Mouse (Mus musculus) heart, postnatal 4 days (tissue): ENCODE measurements at regions not wholly inside any gene's neighbourhood (a gene's known extent, or its start where the extent isn't known, plus 50 kb on each side); places are given as distances from the start of the nearest gene placed in this dataset.

ENCODE experiments used
- DNase-seq: peaks from one replicate; pipeline ENCODE4 v3.0.0; 2021

DNA sequence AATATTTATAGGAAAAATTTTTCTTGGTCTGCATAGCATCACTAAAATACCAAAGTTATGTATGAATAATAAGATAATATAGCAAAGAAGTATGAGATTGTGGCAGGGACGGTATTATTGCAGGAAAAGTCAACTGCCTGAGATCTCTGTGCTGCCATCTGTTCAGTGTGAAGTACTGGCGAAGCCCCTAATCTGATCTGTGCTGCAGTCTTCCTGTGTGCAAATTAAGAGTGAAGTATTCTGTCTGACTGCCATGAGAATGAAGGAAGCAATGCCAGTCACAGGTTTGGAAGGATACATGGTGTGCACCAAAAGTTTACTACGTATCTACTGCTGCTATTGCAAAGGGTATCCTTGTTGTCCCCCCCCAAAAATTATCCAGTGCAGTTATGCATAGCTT, 501.5 kb downstream of the Rab28 start:
- no peak for DNase-seq

DNA sequence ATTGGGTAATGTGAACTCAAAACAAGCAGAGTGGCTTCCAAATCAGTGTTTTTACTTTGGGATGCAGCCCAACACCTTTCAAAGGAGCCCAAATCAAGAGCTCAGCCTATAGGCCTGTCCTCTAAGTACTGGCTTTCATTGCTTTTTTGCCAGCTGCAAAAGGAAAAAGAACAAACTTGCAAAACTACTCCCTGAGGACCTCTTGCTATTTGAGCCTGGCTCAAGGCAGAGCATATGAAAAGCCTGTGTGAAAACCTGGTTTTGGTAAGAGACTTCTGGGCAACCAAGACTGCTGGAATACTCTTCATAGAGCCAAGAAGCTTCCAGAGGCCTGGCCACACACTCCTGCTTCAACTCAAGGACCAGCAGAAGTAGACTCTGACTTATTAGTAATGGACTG, 503.5 kb downstream of the Rab28 start:
- no peak for DNase-seq

DNA sequence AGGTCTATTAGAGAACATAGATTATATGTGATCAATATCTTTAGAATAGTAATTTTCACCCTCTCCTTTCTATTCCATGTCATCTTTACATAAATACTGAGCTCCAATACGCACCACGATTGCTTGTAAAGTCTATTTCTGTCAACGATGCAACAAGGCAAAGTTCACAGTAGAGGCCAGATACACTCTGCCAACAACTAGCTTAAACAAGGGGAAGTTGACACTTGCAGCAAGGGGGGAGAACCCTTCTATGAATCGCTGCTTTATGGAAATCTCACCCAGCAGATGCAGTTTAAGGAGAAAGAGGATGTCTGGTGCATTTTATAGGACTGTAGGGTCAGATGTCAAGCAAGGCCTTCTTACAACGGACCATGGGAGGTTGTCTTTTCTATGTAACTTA, 520.8 kb downstream of the Rab28 start:
- DNase-seq = no peak

DNA sequence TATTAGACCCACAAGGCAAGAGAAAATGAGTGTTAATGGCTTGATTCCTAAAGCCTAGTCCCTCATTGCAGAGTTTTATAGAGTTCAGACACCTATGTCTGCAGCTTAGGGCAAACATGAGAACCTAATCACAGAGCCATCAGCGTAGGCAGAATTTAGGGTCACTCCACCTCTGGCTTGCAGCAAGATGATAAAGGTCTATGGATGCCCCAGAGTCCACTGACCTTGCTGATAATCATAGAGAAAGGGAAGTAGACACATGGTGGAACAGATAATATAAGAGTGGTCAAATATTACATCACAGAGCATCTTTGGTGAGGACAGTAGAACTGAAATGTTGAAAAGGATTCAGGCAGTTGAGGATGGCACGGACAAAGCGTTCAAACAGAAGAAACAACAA, 530.7 kb downstream of the Rab28 start:
- no peak for DNase-seq

DNA sequence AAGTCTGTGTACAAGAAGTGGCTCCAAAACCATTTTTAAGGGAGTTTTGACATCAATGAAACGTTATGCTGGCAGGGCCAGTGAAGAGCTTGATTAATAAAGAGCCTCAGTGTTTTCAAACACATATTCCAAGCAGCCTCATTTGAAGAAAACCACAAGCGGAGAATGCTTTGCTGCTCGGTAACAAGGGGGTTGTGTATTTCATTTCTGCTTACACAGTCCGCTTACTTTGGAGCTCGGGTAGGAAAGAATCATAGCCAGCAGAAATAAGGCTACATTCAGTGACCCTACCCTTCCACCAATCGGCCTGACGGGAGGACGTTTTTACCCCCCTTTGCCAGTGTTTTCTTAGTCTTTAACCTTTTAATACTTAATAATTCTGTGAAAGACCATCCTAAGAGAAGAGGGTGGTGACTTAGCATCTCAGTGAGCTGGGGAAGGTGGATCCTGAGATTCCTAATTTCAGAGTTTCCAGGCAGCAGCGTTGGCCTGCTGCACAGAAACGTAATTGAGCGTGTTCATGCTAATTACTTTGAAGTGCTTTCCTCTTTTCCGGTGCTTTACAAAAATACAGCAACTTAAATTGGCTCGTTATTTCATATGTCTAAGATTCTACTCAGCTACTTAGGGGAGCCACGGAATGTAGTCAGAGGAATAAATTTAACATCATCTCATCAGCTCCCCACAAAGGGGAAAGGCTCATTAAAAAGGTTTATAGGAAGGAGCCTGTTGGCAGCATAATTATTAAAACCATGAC, 541.9 kb downstream of the Rab28 start:
- no peak for DNase-seq

DNA sequence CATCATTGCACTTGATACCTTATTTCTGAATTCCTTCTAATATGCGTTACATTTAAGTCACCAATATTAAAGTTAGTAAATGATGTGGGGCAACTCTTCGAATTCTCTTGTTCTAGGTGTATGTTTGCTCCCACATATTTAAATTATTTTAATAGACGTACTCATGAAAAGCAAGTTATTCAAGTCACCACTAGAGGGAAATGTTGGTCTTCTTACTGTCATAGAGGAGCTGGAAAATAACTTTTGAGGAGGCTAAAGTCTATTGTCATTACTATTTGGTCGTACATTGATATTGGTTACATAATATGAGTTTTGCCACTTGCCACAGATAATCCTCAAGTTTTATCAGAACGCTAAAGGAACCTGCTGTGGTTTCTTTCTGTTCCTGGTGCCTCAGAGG, 582.9 kb downstream of the Rab28 start:
- no peak for DNase-seq

DNA sequence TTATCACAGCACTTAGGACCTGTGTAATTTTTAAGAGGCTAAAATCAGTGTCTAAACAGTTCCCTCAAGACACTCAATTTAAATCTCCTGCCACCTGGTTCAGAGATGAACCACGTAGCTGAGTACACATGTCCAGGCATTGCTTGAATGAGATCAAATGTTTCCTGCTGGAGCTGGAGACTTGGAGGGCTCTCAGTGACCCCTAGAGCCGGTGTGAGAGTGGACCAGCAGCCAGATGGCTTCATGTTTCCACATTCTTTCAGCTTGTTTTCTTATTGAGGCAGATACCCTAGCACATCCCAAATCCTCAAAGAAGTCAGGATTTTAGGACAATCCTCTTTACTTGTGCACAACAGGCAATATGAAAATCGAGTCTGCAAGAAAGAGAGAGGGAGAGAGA, 590.3 kb downstream of the Rab28 start:
- no peak for DNase-seq

DNA sequence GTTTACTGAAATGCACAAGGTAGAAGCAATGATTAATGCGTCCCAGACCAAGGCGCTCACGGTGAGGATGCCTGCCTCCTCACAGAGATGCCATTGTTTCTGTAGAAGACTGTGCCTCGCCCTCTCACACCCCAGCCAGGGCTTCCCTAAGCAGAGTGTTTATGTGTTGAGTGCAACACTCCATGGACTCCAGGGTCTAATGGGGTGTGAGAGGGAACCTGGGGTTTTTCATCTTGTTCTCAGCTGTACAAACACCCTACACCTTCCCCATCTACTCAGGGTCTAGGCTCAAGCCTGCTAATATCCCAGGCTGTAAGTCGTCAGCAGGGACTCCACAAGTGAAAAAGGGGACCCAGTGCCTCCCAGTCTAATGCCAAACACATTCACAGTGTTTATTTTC, 620.2 kb downstream of the Rab28 start:
- DNase-seq = no peak

DNA sequence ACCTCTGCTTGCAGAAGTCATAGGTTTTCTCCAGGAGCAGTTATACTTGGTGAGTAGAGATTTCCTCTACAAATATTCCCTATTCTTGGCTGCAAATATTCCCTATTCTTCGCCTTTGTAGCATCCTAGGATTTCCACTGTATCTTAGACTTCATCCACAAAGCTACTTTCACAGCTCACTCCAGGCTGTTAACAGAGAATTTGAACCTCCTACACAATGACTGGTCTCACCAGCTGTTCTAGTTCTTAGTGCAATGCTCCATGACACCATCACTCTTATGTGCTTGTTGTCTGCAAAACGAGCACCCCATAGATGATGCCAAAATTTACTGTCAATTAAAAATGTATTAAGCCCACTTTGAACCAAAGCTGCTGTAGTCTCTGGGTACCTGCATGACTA, 631.5 kb downstream of the Rab28 start:
- DNase-seq = no peak

DNA sequence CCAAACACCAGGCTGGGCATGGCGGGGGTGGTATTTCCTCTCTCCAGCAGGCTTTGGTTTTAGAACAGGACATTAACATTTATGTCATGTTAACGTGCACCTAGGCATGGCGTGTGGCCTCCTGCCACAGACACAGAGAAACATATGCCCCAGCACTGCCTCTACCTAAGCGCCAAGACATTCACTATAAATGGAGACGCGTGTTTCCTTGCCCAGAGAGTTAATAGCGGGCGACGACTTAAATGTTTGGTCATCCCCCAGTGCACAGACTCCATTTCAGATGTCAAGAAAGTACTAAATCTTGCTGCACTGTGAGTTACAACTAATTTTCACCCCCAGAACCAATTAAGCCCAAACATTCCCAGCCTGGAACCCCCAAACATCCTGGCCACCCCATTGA, 646.3 kb downstream of the Rab28 start:
- DNase-seq = no peak

DNA sequence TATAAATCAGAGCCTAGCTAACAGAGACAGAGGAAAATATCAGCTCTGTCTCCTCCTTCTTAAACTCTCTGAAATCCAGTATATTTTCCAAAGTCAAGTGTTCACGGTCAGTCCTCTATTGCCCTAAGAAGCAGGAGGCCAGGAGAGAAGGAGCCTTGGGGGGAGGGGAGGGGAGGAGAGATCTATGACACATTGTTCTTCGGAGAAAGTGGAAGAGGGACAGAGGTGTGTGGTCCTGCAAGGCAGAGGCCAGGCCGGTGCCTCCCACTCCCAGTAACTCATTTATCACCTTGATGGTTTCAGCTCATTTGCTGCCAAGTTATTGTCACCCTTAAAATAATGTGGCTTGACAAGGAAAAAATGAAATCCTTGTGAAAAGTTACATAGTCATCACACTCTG, 646.7 kb downstream of the Rab28 start:
- no peak for DNase-seq

DNA sequence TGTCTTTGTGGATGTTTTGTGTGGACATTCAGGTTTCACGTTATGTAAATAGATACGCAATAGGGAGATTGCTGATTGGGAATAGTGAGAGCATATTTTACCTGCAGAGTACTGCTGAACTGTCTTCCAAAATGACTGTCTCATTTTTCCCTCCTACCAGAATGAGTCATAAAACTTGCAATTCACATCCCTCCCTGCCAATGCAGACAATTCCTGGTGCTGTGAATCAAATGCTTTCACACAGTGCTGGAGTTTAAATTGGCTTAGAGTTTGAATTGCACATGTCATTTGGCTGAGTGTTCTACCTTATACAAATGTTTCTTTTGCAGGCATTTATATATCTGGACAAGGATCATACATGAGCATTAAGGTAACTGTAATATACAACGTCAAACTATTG, 649.9 kb downstream of the Rab28 start:
- DNase-seq = no peak

DNA sequence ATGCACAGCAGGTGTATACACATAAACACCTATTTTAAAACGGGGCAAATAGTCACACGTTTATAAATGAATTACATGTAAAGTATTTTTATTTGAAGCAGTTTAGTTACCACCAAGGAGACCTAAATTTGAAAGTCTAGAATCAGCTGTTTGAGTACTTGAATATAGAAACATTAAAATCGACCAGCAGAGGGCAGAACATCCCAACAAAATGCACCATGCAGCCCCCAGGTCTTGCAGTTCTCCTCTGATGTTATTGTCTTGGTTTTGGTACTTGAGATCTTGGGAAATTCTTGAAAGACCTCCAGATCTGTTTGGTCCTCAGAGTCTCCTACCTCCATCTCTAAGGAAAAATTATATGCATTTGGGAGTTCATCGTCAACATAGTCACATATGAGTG, 656.0 kb downstream of the Rab28 start:
- DNase-seq = peak; percentile 9

DNA sequence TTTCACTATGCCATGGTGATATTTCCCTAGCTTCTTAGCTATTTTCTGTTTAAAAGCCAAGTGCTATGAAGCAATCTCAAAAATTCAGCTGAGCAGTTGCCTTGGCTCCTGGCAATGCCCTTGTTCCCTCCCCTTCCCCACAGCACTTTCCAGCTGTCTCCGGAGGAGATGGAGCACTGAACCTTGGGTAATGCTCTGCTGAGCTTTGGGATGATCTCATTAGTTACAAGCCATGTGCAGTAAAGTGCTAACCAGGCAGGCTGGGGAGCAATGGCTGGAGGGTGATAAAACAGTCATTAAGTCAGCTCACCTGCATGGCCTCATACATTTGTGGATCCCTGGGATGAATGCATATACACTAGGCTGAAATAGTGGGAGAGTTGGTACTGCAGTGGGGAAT, 659.4 kb downstream of the Rab28 start:
- DNase-seq = peak; percentile 4

DNA sequence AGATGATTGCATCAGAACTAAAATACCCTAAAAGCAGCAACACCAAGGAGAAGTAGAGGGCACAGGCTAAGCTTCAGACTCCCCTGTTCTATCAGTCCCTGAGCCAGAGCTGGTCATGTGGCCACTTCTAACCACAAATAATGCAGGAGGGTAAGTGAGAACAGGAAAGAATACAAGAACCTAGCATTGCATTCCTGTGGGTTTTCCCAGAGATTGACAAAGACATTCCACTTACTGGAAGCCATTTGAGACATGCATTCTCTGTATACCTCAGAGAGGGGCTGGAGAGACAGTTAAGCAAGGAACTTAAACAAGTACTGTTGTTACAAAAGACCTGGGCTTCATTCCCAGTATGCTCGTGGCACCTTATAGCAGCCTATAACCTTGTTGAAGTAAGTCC, 662.7 kb downstream of the Rab28 start:
- no peak for DNase-seq

DNA sequence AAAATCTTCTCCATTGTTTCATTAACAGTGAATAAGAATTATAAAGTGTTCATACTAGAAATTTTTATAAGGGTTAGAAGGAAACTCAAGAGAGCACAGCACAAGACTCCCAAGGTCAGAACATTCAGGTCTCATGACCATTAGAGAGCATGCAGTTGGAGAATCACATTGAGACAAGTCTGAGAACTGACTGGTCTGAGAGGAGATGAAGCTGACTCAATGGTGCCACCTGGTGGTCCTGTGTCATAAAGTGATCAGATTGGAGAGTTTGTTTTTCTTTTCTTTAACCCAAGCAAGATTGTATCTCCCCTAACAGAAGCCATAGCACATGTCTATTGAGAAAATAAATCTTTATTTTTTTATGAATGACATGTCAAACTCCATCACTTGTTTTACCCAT, 663.5 kb downstream of the Rab28 start:
- peak; percentile 65 for DNase-seq

DNA sequence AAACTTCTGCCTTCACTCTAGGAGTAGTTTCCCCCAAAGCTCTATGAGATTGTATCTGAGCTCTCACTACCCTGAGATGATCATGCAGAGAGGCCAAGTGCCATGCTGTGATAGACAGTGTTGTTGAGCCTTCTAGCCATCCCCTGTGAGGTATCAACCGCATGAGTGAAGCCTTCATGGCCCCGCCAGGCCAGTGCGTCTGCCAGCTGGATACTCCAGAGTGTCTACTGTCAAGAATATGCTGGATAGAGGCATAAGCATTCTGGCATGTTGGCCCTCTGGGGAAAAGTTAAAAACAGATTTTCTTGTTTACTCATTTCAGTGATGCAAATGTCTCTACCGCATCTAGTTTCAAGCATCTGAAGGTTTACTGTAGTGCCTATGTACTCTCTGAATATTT, 669.2 kb downstream of the Rab28 start:
- DNase-seq = no peak

DNA sequence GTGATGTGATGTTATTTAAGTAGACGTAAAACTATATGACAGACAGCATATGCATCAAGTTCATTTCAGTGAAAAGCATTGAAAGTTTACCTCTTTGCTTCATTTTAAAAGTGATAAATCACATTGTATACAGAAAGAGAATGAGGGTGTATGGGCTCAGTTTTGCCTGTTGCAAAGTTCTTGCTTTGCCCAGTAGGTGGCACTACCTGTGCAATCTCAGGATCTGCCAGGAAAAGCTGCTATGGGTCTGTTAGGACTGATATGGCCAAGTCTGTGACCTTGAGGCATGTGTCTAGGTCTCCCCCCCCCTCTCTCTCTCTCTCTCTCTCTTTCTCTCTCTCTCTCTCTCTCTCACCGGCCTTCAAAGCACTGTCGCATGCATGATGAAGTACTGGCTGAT, 701.3 kb downstream of the Rab28 start:
- peak; percentile 14 for DNase-seq

DNA sequence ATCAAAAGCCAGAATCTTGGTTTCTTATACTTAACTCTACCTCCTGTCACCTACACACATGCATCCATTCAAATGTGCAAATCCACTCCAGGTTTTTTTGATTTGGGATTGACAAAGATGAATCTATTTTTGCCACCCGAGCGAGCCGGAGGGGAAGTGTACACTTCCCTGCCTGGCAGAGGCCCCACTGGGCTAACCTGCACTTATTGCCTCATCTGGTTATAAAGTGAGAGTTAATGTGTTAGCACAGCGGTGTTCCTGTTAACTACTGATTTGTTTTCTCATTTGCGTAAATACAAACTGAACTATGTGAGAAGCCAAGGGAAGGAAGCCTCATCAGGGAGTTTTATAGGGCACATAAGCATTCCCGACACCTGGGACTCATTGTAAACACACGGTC, 721.4 kb downstream of the Rab28 start:
- DNase-seq = no peak

DNA sequence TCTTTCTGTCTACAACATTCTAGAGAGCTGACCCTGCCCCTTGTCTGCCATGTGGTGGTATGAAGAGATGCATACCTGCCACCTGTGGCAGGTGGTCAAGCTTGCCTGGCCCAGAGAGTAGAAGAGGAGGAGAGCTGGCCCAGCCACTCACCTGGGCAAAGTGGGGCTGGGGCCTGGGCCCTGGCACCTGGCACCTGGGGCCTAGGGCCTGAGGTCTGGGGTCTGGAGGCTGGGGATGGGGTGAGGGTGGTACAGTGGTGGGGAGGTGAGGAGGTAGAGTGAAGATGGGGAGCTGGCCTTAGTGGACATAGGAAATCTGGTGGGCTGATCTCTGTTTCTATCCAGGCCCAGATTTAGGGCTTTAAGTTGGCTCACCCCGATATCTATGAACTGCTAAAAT, 733.1 kb downstream of the Rab28 start:
- DNase-seq = no peak

DNA sequence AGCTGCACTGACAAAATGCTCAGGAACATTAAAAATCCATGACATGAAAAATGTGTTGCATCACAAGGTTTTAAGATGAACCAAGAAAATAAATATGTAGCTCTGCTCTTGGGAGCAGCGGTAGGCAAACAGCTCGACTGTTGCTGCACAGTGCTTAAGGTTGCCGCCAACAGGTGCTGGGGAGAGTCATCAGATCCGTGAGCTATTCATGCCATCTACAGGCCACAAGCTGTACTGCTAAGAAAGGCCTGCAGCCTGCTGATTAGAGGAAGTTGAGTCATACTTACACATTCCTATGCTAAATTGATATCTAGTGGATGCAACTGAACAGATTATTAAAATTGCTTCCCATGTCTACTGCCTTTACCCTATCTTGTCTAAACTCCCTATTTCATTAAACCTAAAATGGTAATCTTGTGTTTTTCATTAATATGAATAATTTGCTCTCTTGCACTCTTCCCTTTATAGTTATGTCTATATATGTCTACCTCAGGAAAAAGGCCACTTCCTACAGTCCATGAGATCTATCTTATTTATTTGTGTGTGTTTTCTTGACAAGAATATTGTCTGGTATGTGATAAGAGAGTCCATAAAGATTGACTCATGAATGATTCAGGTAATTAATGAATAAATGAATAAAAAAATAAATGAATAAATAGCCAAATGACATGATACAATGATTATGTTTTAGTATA, 754.9 kb downstream of the Rab28 start:
- DNase-seq = peak; percentile 64

DNA sequence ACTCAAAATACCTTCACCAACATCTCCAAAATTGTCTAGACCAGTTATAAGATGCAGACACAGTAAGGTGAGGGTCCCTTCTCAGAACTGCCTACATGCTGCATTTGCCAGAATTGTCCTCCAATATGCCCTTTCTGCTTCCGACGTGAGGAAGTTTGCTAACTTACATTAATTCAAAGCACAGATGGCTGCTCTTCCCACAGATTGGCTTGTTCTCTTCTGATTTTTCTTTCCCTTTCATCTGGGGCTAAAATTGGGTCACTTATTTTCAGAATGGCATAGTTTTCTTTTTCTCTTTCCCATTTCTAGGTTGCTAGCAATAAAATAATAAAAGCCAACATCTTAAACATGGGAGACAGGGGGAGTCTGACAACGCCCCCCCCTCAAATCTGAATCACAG, 778.8 kb downstream of the Rab28 start:
- no peak for DNase-seq

DNA sequence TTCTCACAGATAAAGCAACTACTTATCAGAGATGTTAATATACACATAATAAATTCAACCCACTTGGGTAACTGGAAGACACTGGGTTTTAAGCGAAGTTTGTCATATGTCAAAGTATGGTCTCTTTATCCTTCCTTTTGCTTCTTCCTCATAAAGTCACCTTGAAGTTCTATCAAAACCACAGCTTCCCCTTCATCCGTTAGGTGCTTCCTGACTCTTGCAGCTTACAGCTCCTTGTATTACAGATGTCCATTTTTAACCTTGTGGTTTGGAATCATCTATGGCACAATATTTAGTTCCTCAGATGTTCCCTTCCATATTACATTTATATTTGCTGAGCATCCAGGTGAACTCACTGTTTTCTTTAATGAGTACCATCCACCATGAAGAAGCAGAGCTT, 787.0 kb downstream of the Rab28 start:
- DNase-seq = no peak

DNA sequence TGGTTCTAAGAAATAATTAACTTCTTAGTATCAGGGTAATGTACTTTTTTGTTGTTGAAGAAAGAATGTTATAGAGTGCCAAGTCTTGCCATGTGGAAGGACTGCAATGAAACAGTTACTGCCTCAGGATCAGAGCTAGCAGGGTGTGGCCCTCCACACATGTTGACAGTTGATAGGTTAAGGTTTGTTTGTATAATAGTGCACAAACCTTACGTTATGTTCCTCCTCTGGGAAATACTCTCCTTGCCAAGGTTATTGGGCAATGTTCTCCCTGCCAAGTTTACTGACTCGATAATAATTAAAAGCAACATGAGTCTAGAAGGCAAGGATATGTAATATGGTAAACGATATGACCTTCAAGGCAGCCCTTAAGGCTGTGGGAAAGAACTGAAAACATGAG, 799.2 kb downstream of the Rab28 start:
- DNase-seq = no peak

DNA sequence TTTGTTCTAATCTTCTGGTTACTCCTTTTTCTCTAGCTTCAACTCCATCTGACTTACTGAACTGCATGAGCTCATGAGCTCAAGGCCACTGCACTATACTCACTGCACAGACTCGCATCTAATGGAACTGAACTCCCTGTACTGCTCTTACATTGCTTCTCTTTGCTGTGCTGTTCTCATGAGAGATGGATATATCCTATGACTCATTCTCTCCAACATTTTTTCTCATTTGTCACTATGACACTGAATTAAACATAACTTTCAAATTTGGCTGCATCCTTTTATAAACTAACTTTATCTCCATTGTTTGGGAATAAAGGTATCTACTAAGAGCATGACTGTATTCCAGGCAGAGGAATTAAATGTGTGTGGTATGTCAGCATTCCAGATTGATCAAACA, 806.2 kb downstream of the Rab28 start:
- no peak for DNase-seq
